Mouse (Mus musculus) testis, postnatal 14 days (tissue): ENCODE data around the gene Apobec1.
"Not testable (repeated sequence)": the region's sequence is repeated elsewhere in the genome, so short reads cannot be mapped to it uniquely, and the experiment has no call there.

Experiments
- DNase-seq: peaks from one replicate; pipeline ENCODE4 v3.0.0; 2021; ENCODE audit warnings: low spot score

Apobec1 gene

GRCm38 (mm10) chr6:122560427-122560826, 41.8 kb downstream of the Apobec1 start:
- peak; percentile 63 for DNase-seq

GRCm38 (mm10) chr6:122556959-122557561, 45.2 kb downstream of the Apobec1 start:
- peak; percentile 42 for DNase-seq

GRCm38 (mm10) chr6:122555266-122555665, 47.0 kb downstream of the Apobec1 start:
- no peak for DNase-seq

- DNase-seq, result no peak
These were observed 48.1 kb downstream of the Apobec1 start for GRCm38 (mm10) chr6:122554102-122554501.

GRCm38 (mm10) chr6:122553606-122554005, 48.6 kb downstream of the Apobec1 start, which contains the start of gene Aicda:
TSS of gene Aicda (plus strand) at chr6:122553801.
- DNase-seq, result no peak

- DNase-seq, result no peak
These were observed 56.3 kb downstream of the Apobec1 start for GRCm38 (mm10) chr6:122545948-122546347.

GRCm38 (mm10) chr6:122545289-122545882, 56.9 kb downstream of the Apobec1 start:
- no peak for DNase-seq

GRCm38 (mm10) chr6:122544672-122545071, 57.6 kb downstream of the Apobec1 start:
- DNase-seq, result no peak

GRCm38 (mm10) chr6:122543574-122543973, 58.7 kb downstream of the Apobec1 start:
- DNase-seq, result no peak

GRCm38 (mm10) chr6:122542459-122542858, 59.8 kb downstream of the Apobec1 start:
- DNase-seq, result not testable (repeated sequence)

- DNase-seq, result no peak
These were observed 62.7 kb downstream of the Apobec1 start for GRCm38 (mm10) chr6:122539564-122539963.

- DNase-seq, result no peak
These were observed 68.2 kb downstream of the Apobec1 start for GRCm38 (mm10) chr6:122534032-122534431.

- no peak for DNase-seq
These were observed 69.4 kb downstream of the Apobec1 start for GRCm38 (mm10) chr6:122532883-122533302.

GRCm38 (mm10) chr6:122531466-122532174, 70.6 kb downstream of the Apobec1 start:
- DNase-seq, result no peak

- no peak for DNase-seq
These were observed 74.1 kb downstream of the Apobec1 start for GRCm38 (mm10) chr6:122528136-122528535.
